Mouse (Mus musculus): ENCODE data around the gene Tanc2.

Gene Tanc2

GRCm38 (mm10) chr11:105964691-105965090, 374.9 kb downstream of the Tanc2 start:
- DNase-seq: no peak

GRCm38 (mm10) chr11:105966288-105966687, 376.5 kb downstream of the Tanc2 start:
- no peak for DNase-seq

- DNase-seq: no peak
These were observed 378.2 kb downstream of the Tanc2 start, which contains the start of gene Ace for GRCm38 (mm10) chr11:105967741-105968574. Gene Ace (plus strand): TSS chr11:105967945.

- no peak for DNase-seq
These were observed 379.2 kb downstream of the Tanc2 start for GRCm38 (mm10) chr11:105968948-105969347.

- DNase-seq: no peak
These were observed 379.7 kb downstream of the Tanc2 start for GRCm38 (mm10) chr11:105969516-105969915.

- DNase-seq: peak; percentile 68
These were observed 384.8 kb downstream of the Tanc2 start for GRCm38 (mm10) chr11:105974593-105974992.

GRCm38 (mm10) chr11:105975050-105975449, 385.3 kb downstream of the Tanc2 start:
- peak; percentile 77 for DNase-seq

- DNase-seq: no peak
These were observed 385.9 kb downstream of the Tanc2 start for GRCm38 (mm10) chr11:105975636-105976035.

GRCm38 (mm10) chr11:105978232-105978631, 388.4 kb downstream of the Tanc2 start:
- DNase-seq: peak; percentile 61

- no peak for DNase-seq
These were observed 388.8 kb downstream of the Tanc2 start for GRCm38 (mm10) chr11:105978634-105979033.

Data from cerebellum, adult 9-11 months (tissue).